15 mouse cellular contexts compared by ENCODE assay signal in genomic region chr2:180387305-180387704, GRCm38 (mm10). TPM values are rescaled to one million over a fixed set of nuclear protein-coding genes. Genes with fewer than 3 reads are reported as not detected.
A peak's percentile ranks its signal among the peaks of the same experiment; 100 is the strongest.
DNase-seq lines count a peak whose midpoint lies in the region; ATAC-seq and TF ChIP-seq lines count a peak whose summit lies in the region.
"Had no signal": no experiment of that assay in that cellular context is flagged by ENCODE, and none has a peak within 500 bp of the region (broad histone marks: within the 10 kb centered on the region; RNA-seq: fewer than 3 reads in every experiment).

No protein-coding gene starts in this region.

- peak; percentile 31; the same call in 1 of the 2 replicates for TF ChIP-seq EP300 in heart, adult 2 months (IDR thresholded peaks at IDR 0.05; ENCODE audit: insufficient read depth, low read depth, low read length)

- H3K79me2 ChIP-seq in heart, adult 2 months (replicated peaks; ENCODE audit: control insufficient read depth, insufficient read depth, low read length), result no peaks in the 10 kb centered on the region

- 18% methylated on average over 2 of the region's 2 CpGs for WGBS in heart, adult 2 months
- WGBS in midbrain, embryonic 11.5 days, result 34% methylated on average over 2 of the region's 2 CpGs
- WGBS in midbrain, embryonic 16.5 days, result 45% methylated on average over 2 of the region's 2 CpGs
- 43% methylated on average over 2 of the region's 2 CpGs for WGBS in limb, embryonic 14.5 days
- 37% methylated on average over 2 of the region's 2 CpGs for WGBS in forebrain, embryonic 11.5 days

- no peak for ATAC-seq in midbrain, embryonic 11.5 days (ENCODE audit: low FRiP score)
- no peak for ATAC-seq in midbrain, embryonic 16.5 days
- ATAC-seq in limb, embryonic 14.5 days (ENCODE audit: low FRiP score, low read depth), result no peak
- no peak for ATAC-seq in forebrain, embryonic 11.5 days (replicated peaks; ENCODE audit: low FRiP score)
- ATAC-seq: activated CD4-positive, CD25-positive, alpha-beta regulatory T cell, adult 4 months; liver, postnatal 0 days had no signal

- H3K4me2 ChIP-seq in midbrain, embryonic 11.5 days, result no peak overlapping the region
- no peak overlapping the region for H3K4me2 ChIP-seq in midbrain, embryonic 16.5 days (ENCODE audit: low read length)
- no peak overlapping the region for H3K4me2 ChIP-seq in limb, embryonic 14.5 days (replicated peaks; ENCODE audit: low read depth, low read length, severe bottlenecking)
- no peak overlapping the region for H3K4me2 ChIP-seq in forebrain, embryonic 11.5 days (ENCODE audit: low read depth, low read length, severe bottlenecking)

- no peak for TF ChIP-seq CTCF in heart, adult 2 months (IDR thresholded peaks at IDR 0.05)

- no peaks in the 10 kb centered on the region for H3K27me3 ChIP-seq in heart, adult 2 months (ENCODE audit: control insufficient read depth, insufficient read depth, low read length)
- peaks cover 25% of the 10 kb centered on the region for H3K27me3 ChIP-seq in midbrain, embryonic 11.5 days (ENCODE audit: control insufficient read depth, insufficient read depth, low read length)
- H3K27me3 ChIP-seq in midbrain, embryonic 16.5 days (ENCODE audit: control insufficient read depth, insufficient read depth, low read depth, low read length), result peaks cover 30% of the 10 kb centered on the region
- H3K27me3 ChIP-seq in limb, embryonic 14.5 days (ENCODE audit: control insufficient read depth, insufficient read depth, low read length), result peaks cover 40% of the 10 kb centered on the region
- peaks cover 21% of the 10 kb centered on the region for H3K27me3 ChIP-seq in forebrain, embryonic 11.5 days (ENCODE audit: control insufficient read depth, insufficient read depth, low read length)

- intact Hi-C loops in heart, adult 2 months (cut with DNase I), result no loop called here

- H3K4me1 ChIP-seq in heart, adult 2 months (ENCODE audit: control insufficient read depth, insufficient read depth, low read length), result peaks cover 7% of the 10 kb centered on the region
- peaks cover 11% of the 10 kb centered on the region for H3K4me1 ChIP-seq in midbrain, embryonic 11.5 days (ENCODE audit: control insufficient read depth, insufficient read depth, low read length)
- peaks cover 9% of the 10 kb centered on the region for H3K4me1 ChIP-seq in midbrain, embryonic 16.5 days (ENCODE audit: control insufficient read depth, insufficient read depth, low read length)
- H3K4me1 ChIP-seq in limb, embryonic 14.5 days (ENCODE audit: control insufficient read depth, insufficient read depth, low read length), result no peaks in the 10 kb centered on the region
- H3K4me1 ChIP-seq in forebrain, embryonic 11.5 days (replicated peaks; ENCODE audit: control insufficient read depth, insufficient read depth, low read length), result peaks cover 9% of the 10 kb centered on the region; the same call in 1 of the 2 replicates

- TF ChIP-seq POLR2A in heart, adult 2 months (IDR thresholded peaks at IDR 0.05; ENCODE audit: insufficient read depth, low read depth, low read length), result peak; percentile 73
- no peak for TF ChIP-seq POLR2A in limb, embryonic 14.5 days (IDR thresholded peaks at IDR 0.05; ENCODE audit: borderline replicate concordance, extremely low read depth, insufficient read depth, insufficient read length)

- H3K4me3 ChIP-seq in heart, adult 2 months, result peak overlapping the region; percentile 54
- H3K4me3 ChIP-seq in midbrain, embryonic 11.5 days (ENCODE audit: low read depth, low read length), result no peak overlapping the region
- H3K4me3 ChIP-seq in midbrain, embryonic 16.5 days (ENCODE audit: low read depth, low read length), result no peak overlapping the region
- H3K4me3 ChIP-seq in limb, embryonic 14.5 days (replicated peaks; ENCODE audit: low read length), result 0 out of 2 replicates have a peak overlapping the region, but pooled peaks have one; percentile 4
- H3K4me3 ChIP-seq in forebrain, embryonic 11.5 days (ENCODE audit: low read depth, low read length), result no peak overlapping the region

- H3K9me3 ChIP-seq in midbrain, embryonic 11.5 days (ENCODE audit: control insufficient read depth, low read length), result no peaks in the 10 kb centered on the region
- no peaks in the 10 kb centered on the region for H3K9me3 ChIP-seq in midbrain, embryonic 16.5 days (replicated peaks; ENCODE audit: control insufficient read depth, low read length, poor library complexity, severe bottlenecking)
- no peaks in the 10 kb centered on the region for H3K9me3 ChIP-seq in limb, embryonic 14.5 days (ENCODE audit: control insufficient read depth, low read length)
- H3K9me3 ChIP-seq in forebrain, embryonic 11.5 days (ENCODE audit: control insufficient read depth, low read length), result no peaks in the 10 kb centered on the region

- peak overlapping the region; percentile 82 for H3K9ac ChIP-seq in heart, adult 2 months (ENCODE audit: low read depth, low read length)
- H3K9ac ChIP-seq in midbrain, embryonic 11.5 days (ENCODE audit: low read length), result no peak overlapping the region
- H3K9ac ChIP-seq in midbrain, embryonic 16.5 days (ENCODE audit: low read depth, low read length), result no peak overlapping the region
- H3K9ac ChIP-seq in limb, embryonic 14.5 days (ENCODE audit: low read depth, low read length, severe bottlenecking), result no peak overlapping the region
- no peak overlapping the region for H3K9ac ChIP-seq in forebrain, embryonic 11.5 days (ENCODE audit: low read length)
- H3K9ac ChIP-seq: liver, postnatal 0 days had no signal

- DNase-seq in heart, adult 2 months, result no peak
- no peak for DNase-seq in heart, adult 8-10 months (ENCODE audit: low spot score)
- peak; percentile 69 for DNase-seq in midbrain, embryonic 11.5 days (ENCODE audit: low spot score, missing footprints)
- DNase-seq in limb, embryonic 14.5 days (ENCODE audit: low spot score), result no peak
- no peak for DNase-seq in forebrain, embryonic 11.5 days (ENCODE audit: low spot score)
- no peak for DNase-seq in thymus, postnatal 25 days
- DNase-seq in adipocyte (ENCODE audit: low spot score), result no peak
- DNase-seq: adrenal gland, postnatal 36 days; cerebellum, postnatal 10 days; liver, postnatal 0 days; midbrain, embryonic 14.5 days; thymus, postnatal 36 days had no signal

- peak overlapping the region; percentile 89 for H3K27ac ChIP-seq in heart, adult 2 months
- no peak overlapping the region for H3K27ac ChIP-seq in midbrain, embryonic 11.5 days (ENCODE audit: low read depth, low read length)
- H3K27ac ChIP-seq in midbrain, embryonic 16.5 days (ENCODE audit: low read length), result no peak overlapping the region
- H3K27ac ChIP-seq in limb, embryonic 14.5 days (replicated peaks; ENCODE audit: low read depth, low read length), result no peak overlapping the region
- no peak overlapping the region for H3K27ac ChIP-seq in forebrain, embryonic 11.5 days (ENCODE audit: low read depth, low read length)

- H3K36me3 ChIP-seq in heart, adult 2 months (ENCODE audit: control insufficient read depth, insufficient read depth, low read length), result no peaks in the 10 kb centered on the region
- no peaks in the 10 kb centered on the region for H3K36me3 ChIP-seq in midbrain, embryonic 11.5 days (ENCODE audit: control insufficient read depth, insufficient read depth, low read length)
- no peaks in the 10 kb centered on the region for H3K36me3 ChIP-seq in midbrain, embryonic 16.5 days (ENCODE audit: control insufficient read depth, insufficient read depth, low read length)
- H3K36me3 ChIP-seq in limb, embryonic 14.5 days (ENCODE audit: control insufficient read depth, insufficient read depth, low read length), result no peaks in the 10 kb centered on the region
- no peaks in the 10 kb centered on the region for H3K36me3 ChIP-seq in forebrain, embryonic 11.5 days (ENCODE audit: control insufficient read depth, insufficient read depth, low read length)

RNA-seq across cellular contexts. Expression of gene Gata5, which starts 52.8 kb away (rescaled TPM):
- total RNA-seq in heart, adult 2 months (2021), result under 1 TPM; 0.63 to 0.89 TPM
- polyA plus RNA-seq in heart, adult 2 months (2012; rRNA removed), result 1.1 TPM in 2 replicates
- 1 to 10 TPM in 1 of 4 experiments, under 1 TPM in 3; 0.68 to 1.2 (median 0.80) TPM for total RNA-seq in heart, adult 8-10 months (2022)
- polyA plus RNA-seq in midbrain, embryonic 11.5 days (2014; fragmentation: Nextera tagmentation; extraction: Ambion mirVana), result not detected in 2 replicates
- polyA plus RNA-seq in midbrain, embryonic 16.5 days (2015; fragmentation: Nextera tagmentation; extraction: Ambion mirVana), result not detected in 2 replicates
- polyA plus RNA-seq in limb, embryonic 14.5 days (2012; rRNA removed), result 0.01 and 0.05 TPM in 2 replicates
- 0.06 TPM in 1 of 2 replicates, not detected in the other for polyA plus RNA-seq in limb, embryonic 14.5 days (2014; fragmentation: Nextera tagmentation; extraction: Ambion mirVana)
- 0.05 TPM in 1 of 2 replicates, not detected in the other for polyA plus RNA-seq in forebrain, embryonic 11.5 days (2014; fragmentation: Nextera tagmentation; extraction: Ambion mirVana)
- polyA plus RNA-seq: activated CD4-positive, CD25-positive, alpha-beta regulatory T cell, adult 4 months; hindbrain, embryonic 16.5 days; midbrain, embryonic 14.5 days had no signal

Comparison
In these comparisons a context has a peak if more than half of its experiments do, and no peak if none do; other contexts are left out.
1. H3K4me3 ChIP-seq: peak in heart, adult 2 months (single experiment) and limb, embryonic 14.5 days (single experiment); none in midbrain, embryonic 11.5 days (single experiment), midbrain, embryonic 16.5 days (single experiment) and forebrain, embryonic 11.5 days (single experiment).